Mouse (Mus musculus): Measurements from ENCODE around the gene Ptprt. TPM values are rescaled to one million over a fixed set of nuclear protein-coding genes. Genes with fewer than 3 reads are reported as not detected.

Gene Ptprt
- polyA plus RNA-seq (2014; fragmentation: Illumina TruSeq; extraction: RNeasy Lipid Tissue Mini Kit (QIAGEN cat#74804); ENCODE audit: low read depth, low replicate concordance), result 3.0 TPM

DNA sequence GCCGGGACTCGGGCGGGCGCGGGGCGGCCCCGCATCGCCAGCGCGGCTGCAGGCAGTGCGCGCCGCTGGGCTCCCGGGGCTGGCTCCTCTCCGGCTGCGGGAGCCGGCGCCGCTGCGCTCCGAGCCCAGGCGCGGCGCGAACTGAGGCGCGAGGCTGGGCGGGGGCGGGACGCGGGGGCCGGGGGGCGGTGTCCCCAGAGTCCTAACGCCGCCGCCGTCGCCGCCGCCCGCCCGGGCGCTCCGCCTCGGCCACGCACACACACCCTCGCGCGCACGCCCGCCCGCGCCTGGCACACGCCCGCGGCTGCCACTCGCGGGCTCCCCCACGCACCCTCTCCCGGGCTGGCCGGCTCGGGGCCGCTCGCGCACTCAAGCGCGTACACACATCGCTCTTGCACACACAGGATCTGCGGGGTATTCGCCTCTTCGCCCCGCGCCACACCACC is at the start of gene Ptprt:
Ptprt (minus strand) TSS at position 207 of the 446 bp plus-strand sequence.

